Mouse (Mus musculus): ENCODE data around the gene Plcxd1. TPM values are rescaled to one million over a fixed set of nuclear protein-coding genes. Genes with fewer than 3 reads are reported as not detected.
"Not testable (repeated sequence)": the region's sequence is repeated elsewhere in the genome, so short reads cannot be mapped to it uniquely, and the experiment has no call there.

The Plcxd1 gene
- not detected in 2 replicates for polyA plus RNA-seq (2011; ENCODE audit: insufficient read depth, insufficient read length, low replicate concordance, missing spikeins)

DNA sequence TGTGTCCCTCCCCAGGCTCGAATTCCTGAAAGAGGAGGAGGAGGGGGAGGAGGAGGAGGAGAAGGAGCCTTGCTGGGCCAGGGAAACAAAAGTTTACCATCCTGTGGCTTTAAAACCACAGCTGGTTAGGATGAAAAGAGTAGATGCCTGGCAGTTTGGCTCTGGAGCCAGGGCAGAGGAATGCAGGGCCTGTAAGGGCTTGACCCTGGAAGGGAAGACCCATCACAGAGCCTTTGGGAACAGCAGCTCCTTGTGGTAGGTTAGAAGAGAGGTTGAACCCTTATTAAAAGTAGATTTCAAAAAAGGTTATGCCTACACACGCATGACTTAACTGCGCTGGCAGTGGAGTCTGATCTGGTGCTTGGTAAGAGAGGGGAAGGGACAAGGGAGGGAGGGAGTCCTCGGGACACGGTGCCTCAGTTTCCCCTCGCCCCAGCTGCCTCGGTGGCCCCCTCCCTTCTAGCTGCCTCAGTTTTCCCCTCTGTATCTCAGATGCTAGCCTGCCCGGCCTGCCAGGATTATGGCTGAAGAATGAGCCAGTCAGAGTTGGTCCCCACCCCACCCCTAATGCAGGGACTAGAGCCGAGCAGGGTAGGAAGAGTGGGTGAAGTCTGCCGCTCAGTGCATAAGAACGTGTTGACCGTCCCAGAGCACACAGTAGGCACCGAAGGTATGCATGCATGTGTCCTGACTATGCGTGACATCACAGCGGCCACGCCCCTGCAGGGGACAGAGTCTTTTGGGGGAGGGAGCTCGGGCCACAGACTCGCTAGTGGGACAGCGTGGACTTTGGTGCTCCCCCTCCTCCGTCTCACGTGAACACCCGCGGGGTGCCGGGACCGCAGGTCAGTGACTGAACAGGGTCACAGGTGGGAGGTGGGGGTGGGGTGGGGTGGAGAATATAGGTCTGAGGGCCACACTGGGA lies at the start of gene Plcxd1:
Gene Plcxd1 (plus strand): TSS at position 314 of the 925 bp plus-strand sequence.
- no peak for TF ChIP-seq POLR2A (IDR thresholded peaks at IDR 0.05; ENCODE audit: borderline replicate concordance, control insufficient read depth, low read depth, low read length)
- no peak for TF ChIP-seq CTCF (IDR thresholded peaks at IDR 0.05; ENCODE audit: control insufficient read depth, insufficient read depth, low read length)
- no peak within 1 kb of the TSS for H3K4me3 ChIP-seq (replicated peaks; ENCODE audit: control insufficient read depth, low read depth, low read length)
- peaks cover 1% of the 10 kb centered on the region for H3K4me1 ChIP-seq (ENCODE audit: control insufficient read depth, insufficient read depth, low read length)
- WGBS = 57% methylated on average over 25 of the region's 25 CpGs
- no peak within 1 kb of the TSS for H3K27ac ChIP-seq (ENCODE audit: control insufficient read depth, insufficient read depth, low read depth, low read length, poor library complexity)

- peak overlapping the region; percentile 46; the same call in 1 of the 2 replicates for H3K27ac ChIP-seq (ENCODE audit: control insufficient read depth, insufficient read depth, low read depth, low read length, poor library complexity)
- 2% methylated on average over 19 of the region's 19 CpGs for WGBS
These were observed 41.9 kb upstream of the Plcxd1 start for GRCm38 (mm10) chr5:110057637-110058408.

DNA sequence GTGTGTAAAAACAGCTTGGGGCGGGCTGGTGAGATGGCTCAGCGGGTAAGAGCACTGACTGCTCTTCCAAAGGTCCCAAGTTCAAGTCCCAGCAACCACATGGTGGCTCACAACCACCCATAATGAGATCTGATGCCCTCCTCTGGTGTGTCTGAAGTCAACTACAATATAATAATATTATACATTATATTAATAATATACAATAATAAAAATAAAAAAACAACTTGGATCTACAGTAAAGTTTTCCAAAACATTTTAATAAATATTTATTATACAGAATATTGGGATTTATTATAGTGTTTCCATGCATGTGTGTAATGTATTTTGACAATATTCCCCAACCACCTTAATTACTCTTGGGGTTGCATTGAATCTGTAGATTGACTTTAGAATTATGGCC lies 27.4 kb upstream of the Plcxd1 start, which contains the start of gene Gm17655:
Gene Gm17655 (minus strand): TSS at position 101 of the 400 bp plus-strand sequence.
- 85% methylated on average over 2 of the region's 2 CpGs for WGBS
- not testable (repeated sequence) for H3K4me3 ChIP-seq (replicated peaks; ENCODE audit: control insufficient read depth, low read depth, low read length); H3K4me1 ChIP-seq (ENCODE audit: control insufficient read depth, insufficient read depth, low read length); H3K27ac ChIP-seq (ENCODE audit: control insufficient read depth, insufficient read depth, low read depth, low read length, poor library complexity)

More at GRCm38 (mm10) chr5:110057637-110058408, 41.9 kb upstream of the Plcxd1 start:
- H3K4me3 ChIP-seq (replicated peaks; ENCODE audit: control insufficient read depth, low read depth, low read length) = peak overlapping the region; percentile 78
- H3K4me1 ChIP-seq (ENCODE audit: control insufficient read depth, insufficient read depth, low read length) = no peaks in the 10 kb centered on the region
- TF ChIP-seq POLR2A (IDR thresholded peaks at IDR 0.05; ENCODE audit: borderline replicate concordance, control insufficient read depth, low read depth, low read length) = no peak

GRCm38 (mm10) chr5:110082961-110083360 lies 16.8 kb upstream of the Plcxd1 start:
- TF ChIP-seq CTCF (IDR thresholded peaks at IDR 0.05; ENCODE audit: control insufficient read depth, insufficient read depth, low read length) = no peak
- no peak for TF ChIP-seq POLR2A (IDR thresholded peaks at IDR 0.05; ENCODE audit: borderline replicate concordance, control insufficient read depth, low read depth, low read length)
- WGBS = 81% methylated on average over 4 of the region's 4 CpGs

GRCm38 (mm10) chr5:110086161-110086866 lies 13.5 kb upstream of the Plcxd1 start:
- WGBS = 85% methylated on average over 14 of the region's 14 CpGs
- Histone ChIP-seq H3K27ac (ENCODE audit: control insufficient read depth, insufficient read depth, low read depth, low read length, poor library complexity) (no peak overlapping the region), H3K4me3 (replicated peaks; ENCODE audit: control insufficient read depth, low read depth, low read length) (no peak overlapping the region), H3K4me1 (ENCODE audit: control insufficient read depth, insufficient read depth, low read length) (no peaks in the 10 kb centered on the region)
- TF ChIP-seq CTCF (IDR thresholded peaks at IDR 0.05; ENCODE audit: control insufficient read depth, insufficient read depth, low read length) = no peak

More at GRCm38 (mm10) chr5:110082961-110083360, 16.8 kb upstream of the Plcxd1 start:
- H3K4me1 ChIP-seq (ENCODE audit: control insufficient read depth, insufficient read depth, low read length) = no peaks in the 10 kb centered on the region
- no peak overlapping the region for H3K27ac ChIP-seq (ENCODE audit: control insufficient read depth, insufficient read depth, low read depth, low read length, poor library complexity)
- H3K4me3 ChIP-seq (replicated peaks; ENCODE audit: control insufficient read depth, low read depth, low read length) = no peak overlapping the region

- no peak overlapping the region for H3K27ac ChIP-seq (ENCODE audit: control insufficient read depth, insufficient read depth, low read depth, low read length, poor library complexity)
- H3K4me3 ChIP-seq (replicated peaks; ENCODE audit: control insufficient read depth, low read depth, low read length) = no peak overlapping the region
- no peaks in the 10 kb centered on the region; the same call in 1 of the 2 replicates for H3K4me1 ChIP-seq (ENCODE audit: control insufficient read depth, insufficient read depth, low read length)
- TF ChIP-seq CTCF (IDR thresholded peaks at IDR 0.05; ENCODE audit: control insufficient read depth, insufficient read depth, low read length) (no peak), POLR2A (IDR thresholded peaks at IDR 0.05; ENCODE audit: borderline replicate concordance, control insufficient read depth, low read depth, low read length) (no peak)
- 24% methylated on average over 2 of the region's 2 CpGs for WGBS
These were observed 8.2 kb upstream of the Plcxd1 start for GRCm38 (mm10) chr5:110091546-110091945.

DNA sequence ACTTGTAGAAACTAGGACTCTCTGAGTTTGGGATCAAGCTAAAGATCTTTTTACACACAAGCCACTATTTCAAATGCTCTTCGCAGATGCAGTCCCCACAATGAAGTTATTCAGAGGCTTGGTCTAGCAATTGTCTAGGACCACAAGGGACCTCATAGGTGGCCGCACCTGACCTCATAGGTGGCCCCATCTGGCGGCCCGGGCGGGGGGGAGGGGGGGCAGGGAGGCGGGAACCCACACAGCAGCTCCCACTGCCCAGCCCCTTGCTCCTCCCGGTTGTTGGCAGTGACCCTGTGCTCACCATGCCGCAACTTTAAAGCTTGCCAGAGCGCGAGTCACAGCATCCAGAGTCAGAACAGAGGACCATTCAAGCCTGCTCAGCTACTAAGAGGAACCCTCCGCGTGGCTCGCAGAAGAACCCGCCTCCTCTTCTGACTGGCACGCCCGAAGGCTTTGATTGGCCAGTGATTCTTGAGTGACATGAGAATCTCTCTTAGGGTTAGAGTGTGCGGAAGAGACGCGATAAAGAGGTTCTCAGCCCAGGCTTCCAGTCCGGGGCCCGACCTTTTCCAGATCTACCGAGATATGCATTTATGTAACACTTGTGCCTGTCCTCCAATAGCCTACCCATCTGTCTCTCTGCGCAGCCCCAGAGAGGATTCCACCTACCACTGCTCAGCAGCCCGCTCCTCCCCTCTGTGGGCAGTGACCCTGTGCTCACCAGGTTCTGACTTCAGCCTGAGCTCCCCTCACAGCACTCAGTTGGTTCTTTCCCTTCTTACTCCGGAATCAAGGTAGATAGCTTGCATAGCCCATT lies 5.5 kb upstream of the Plcxd1 start, which contains the start of gene Gm35315:
Gene Gm35315 (minus strand): TSS at position 391 of the 817 bp plus-strand sequence.
- WGBS = 1% methylated on average over 25 of the region's 25 CpGs
- peak within 1 kb of the TSS; percentile 71 for H3K27ac ChIP-seq (ENCODE audit: control insufficient read depth, insufficient read depth, low read depth, low read length, poor library complexity)
- TF ChIP-seq POLR2A (IDR thresholded peaks at IDR 0.05; ENCODE audit: borderline replicate concordance, control insufficient read depth, low read depth, low read length) (no peak), CTCF (IDR thresholded peaks at IDR 0.05; ENCODE audit: control insufficient read depth, insufficient read depth, low read length) (no peak)
- no peaks in the 10 kb centered on the region; the same call in 1 of the 2 replicates for H3K4me1 ChIP-seq (ENCODE audit: control insufficient read depth, insufficient read depth, low read length)
- peak within 1 kb of the TSS; percentile 68 for H3K4me3 ChIP-seq (replicated peaks; ENCODE audit: control insufficient read depth, low read depth, low read length)

Data from bone marrow, adult 2 months (tissue).